Mouse (Mus musculus) gastrocnemius, postnatal 36 days (tissue): ENCODE results near the gene Edrf1. TPM values are rescaled to one million over a fixed set of nuclear protein-coding genes. Genes with fewer than 3 reads are reported as not detected.
A peak's percentile ranks its signal among the peaks of the same experiment; 100 is the strongest.

Experiments used
- DNase-seq, 2 experiments: peaks; one replicate each; pipeline ENCODE4 v3.0.0; 2022
- intact Hi-C: fragments of 180-260 bp; cut with DNase I; formaldehyde crosslinking; loops from one replicate; pipeline ENCODE4 v1.15.1; 2025
- long read RNA-seq, 2 experiments: library from polyadenylated mRNA; stranded (forward); transcript quantifications; one replicate each; pipeline ENCODE4 v2.0.0; 2021
- total RNA-seq, 2 experiments: library from RNA; stranded (reverse); gene quantifications; 2 replicates each; pipeline ENCODE4 v1.2.3; 2021

Edrf1 gene
- 1 to 10 TPM; 7.0 to 8.1 TPM for total RNA-seq
- long read RNA-seq, experiment 1, full-length matches to known transcripts = 2 of 3 reads
- long read RNA-seq, experiment 1, partial matches to known transcripts = 0 of 3 reads
- long read RNA-seq, experiment 1, other reads (novel, unspliced or antisense) = 1 of 3 reads
- long read RNA-seq, experiment 2, full-length matches to known transcripts = 1 of 3 reads
- long read RNA-seq, experiment 2, partial matches to known transcripts = 1 of 3 reads
- long read RNA-seq, experiment 2, other reads (novel, unspliced or antisense) = 1 of 3 reads

DNA sequence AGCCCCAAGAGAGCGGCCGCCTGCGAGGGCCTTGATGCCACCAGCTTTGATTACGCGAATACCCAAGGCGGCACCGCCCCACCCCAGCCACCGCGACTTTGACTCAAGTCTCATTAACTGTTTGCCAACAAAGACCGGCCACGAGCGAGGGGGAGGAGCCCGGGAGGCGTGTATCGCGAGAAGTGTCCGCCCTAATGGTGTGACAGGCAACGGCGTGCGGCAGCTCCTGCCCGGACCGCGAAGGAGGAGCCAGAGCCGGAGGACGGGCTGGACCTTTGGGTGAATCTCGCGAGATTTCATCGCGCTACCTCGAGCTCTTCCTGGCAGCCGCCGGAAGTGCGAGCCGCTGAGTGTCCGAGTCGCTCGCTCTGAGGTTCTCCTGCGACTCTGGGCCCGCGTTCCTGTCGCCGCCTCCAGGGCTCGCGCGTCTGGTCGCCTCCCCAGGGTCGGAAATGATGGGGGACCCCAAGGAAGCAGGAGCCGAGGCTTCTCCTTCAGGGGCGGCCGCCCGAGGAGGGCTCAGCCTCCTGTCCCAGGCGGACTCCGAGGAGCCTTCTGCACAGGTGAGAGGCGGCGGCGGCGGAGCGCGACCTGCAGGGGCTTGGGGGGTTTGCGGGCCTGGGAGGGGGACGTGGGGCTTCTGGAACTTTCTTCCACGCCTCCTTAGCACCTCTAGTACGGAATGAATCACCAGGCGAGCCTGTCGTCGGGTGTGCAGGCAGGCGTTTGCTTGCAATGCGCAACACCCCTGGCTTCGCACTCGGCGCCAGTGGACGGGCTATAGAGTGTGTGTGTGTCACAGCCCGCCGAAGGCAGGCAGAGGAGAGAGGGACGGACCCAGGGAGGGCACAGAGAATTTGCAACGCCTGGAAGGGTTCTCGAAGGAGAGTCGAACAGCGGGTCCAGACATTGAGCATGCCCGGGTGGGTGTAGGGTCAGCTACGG is at the start of gene Edrf1:
TSS of gene Edrf1 (plus strand) at position 183 of the 945 bp plus-strand sequence.
- intact Hi-C loops = loop anchor here (10.0 kb wide), 1 partner anchor 603 kb away; no protein-coding TSS in a partner anchor
- peak; percentile 96 to 97 for DNase-seq

DNA sequence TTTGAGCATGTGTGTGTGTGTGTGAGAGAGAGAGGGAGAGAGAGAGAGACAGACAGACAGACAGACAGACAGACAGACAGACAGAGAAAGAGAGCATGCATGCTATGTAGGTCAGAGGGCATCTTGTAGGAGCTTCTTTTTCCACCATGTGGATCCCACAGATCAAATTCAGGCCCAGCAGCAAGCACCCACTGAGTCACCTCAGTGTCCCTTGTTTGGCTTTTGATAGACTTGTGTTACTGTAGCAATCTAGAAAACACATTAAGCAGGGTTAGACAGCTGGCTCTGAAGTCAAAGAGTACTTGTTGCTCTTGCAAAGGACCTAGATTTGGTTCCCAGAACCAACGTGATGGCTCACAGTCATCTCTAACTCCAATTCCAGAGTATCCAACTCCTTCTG is 45.6 kb upstream of the Edrf1 start:
- DNase-seq = no peak
- intact Hi-C loops = no loop called here

GRCm38 (mm10) chr7:133600558-133600957 is 36.8 kb upstream of the Edrf1 start:
- intact Hi-C loops = no loop called here

DNA sequence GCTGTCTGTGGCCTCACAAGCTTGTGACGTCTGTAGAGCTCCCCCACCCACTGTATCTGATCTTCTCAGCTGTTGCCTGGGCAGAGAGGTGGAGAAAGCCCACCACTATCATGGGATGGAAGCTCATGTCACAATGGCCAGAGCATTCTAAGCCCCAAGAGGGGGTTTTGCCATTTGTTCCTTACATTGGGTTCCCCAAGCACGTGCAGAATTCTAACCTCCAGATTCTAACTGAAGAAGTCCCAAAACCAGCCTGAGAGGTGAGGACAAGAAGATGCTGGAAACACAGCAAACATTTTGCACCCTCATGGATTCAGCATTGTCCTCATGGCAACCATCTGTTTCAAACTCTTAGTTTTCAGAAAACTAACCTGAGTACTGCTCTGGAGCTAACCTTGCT is 35.3 kb upstream of the Edrf1 start, which contains the start of gene Tex36:
TSS of gene Tex36 (minus strand) at position 101 of the 400 bp plus-strand sequence.
- intact Hi-C loops = no loop called here

More at GRCm38 (mm10) chr7:133600558-133600957, 36.8 kb upstream of the Edrf1 start:
- DNase-seq = no peak

GRCm38 (mm10) chr7:133603156-133603555 is 34.2 kb upstream of the Edrf1 start:
- intact Hi-C loops = no loop called here
- DNase-seq = no peak

More for the DNA sequence above, 35.3 kb upstream of the Edrf1 start, which contains the start of gene Tex36:
- no peak for DNase-seq

DNA sequence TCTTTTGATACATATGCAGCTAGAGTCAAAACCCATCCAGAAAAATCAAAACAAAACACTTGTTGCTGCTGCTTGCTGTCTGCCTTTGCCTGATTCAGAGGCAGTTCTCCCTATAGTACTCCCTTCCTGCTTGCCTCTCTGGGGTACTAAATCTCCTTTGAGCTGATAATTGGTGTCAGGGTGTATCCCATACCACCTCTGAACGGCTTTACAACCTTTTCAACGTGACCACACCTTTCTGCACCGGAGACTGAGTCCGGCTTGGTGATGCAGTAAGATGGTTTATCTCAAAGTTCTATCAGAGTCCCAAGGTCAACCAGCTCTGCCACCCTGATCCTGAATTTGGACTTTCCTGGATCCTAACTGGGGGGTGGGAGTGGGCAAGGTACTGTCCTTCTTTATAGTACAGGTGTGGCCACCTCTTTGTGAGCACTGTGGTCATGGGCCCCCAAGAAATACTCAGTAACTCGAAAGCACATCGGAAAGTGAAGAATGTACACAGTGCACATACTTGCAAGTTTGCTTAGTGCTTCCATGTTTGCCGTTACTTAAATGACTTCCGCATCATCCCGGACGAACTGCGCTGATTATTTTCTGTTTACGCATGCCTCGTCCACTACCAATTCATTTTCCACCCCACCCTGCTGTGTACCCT is 32.8 kb upstream of the Edrf1 start:
- DNase-seq = no peak
- intact Hi-C loops = no loop called here

DNA sequence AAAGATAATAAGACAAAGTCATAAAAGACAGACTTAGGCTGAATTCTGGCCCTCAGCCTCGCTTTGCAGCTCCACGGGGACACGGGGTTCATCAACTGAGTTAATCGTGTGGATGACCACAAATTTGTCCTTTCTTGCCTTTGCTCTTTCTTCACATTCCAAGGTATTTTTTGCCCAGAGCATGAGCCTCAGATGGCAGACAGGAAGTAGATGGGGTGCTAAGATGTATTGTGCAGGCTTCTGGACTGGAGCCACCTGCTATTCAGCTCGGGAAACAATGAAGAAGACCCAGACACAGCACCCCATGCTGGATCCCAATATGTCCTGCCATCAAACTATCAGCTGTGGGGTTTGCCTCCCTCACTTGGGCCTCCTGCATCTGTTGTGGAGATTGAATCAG is 30.0 kb upstream of the Edrf1 start:
- DNase-seq = no peak
- intact Hi-C loops = no loop called here

GRCm38 (mm10) chr7:133607883-133608575 is 29.3 kb upstream of the Edrf1 start:
- DNase-seq = no peak
- intact Hi-C loops = no loop called here

GRCm38 (mm10) chr7:133608631-133609340 is 28.6 kb upstream of the Edrf1 start:
- no peak for DNase-seq
- intact Hi-C loops = no loop called here

GRCm38 (mm10) chr7:133609585-133609984 is 27.8 kb upstream of the Edrf1 start:
- DNase-seq = no peak
- intact Hi-C loops = no loop called here

- no peak for DNase-seq
- intact Hi-C loops = no loop called here
These were observed 24.4 kb upstream of the Edrf1 start for GRCm38 (mm10) chr7:133612981-133613380.

GRCm38 (mm10) chr7:133620721-133621120 is 16.6 kb upstream of the Edrf1 start:
- intact Hi-C loops = no loop called here
- no peak for DNase-seq

- intact Hi-C loops = no loop called here
- no peak for DNase-seq
These were observed 14.1 kb upstream of the Edrf1 start for GRCm38 (mm10) chr7:133623226-133623625.

DNA sequence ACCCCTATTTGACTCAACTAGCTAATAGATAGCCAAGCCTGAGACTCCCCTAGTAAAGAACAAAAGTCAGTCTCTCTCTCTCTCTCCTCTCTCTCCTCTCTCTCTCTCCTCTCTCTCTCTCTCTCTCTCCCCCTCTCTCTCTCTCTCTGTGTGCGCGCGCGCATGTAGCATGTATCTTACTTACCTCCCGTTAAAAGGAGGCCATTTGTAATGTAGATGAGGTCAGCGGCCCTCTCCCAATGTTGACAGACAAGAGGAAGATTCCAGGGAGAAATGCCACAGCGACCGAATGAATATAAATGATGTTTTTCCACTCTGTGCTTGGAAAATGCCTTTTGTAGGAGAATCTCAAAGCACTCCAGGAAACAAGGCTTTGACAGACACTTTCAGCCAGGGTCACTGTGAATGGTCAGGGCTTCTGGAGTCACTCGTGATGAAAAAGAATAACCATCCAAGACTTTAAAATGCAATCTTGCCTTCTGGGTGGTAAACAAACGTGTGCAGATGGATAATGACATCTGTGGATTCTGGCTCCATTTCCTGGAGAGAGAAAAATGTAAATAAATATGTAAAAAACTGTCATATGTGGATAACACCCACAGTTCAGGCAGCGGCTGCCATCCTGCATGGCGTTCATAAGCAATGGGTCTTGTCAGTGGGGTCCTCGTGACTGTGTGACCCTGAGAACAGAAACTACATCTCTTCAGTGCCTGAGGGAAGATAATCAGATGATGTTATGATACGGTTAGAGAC is 10.0 kb upstream of the Edrf1 start:
- intact Hi-C loops = no loop called here
- DNase-seq = no peak

GRCm38 (mm10) chr7:133630821-133631220 is 6.5 kb upstream of the Edrf1 start:
- intact Hi-C loops = loop anchor here (10.0 kb wide), 1 partner anchor 596 kb away; no protein-coding TSS in a partner anchor
- no peak for DNase-seq

- DNase-seq = peak; percentile 21 to 27
- intact Hi-C loops = loop anchor here (10.0 kb wide), 1 partner anchor 598 kb away; no protein-coding TSS in a partner anchor
These were observed 4.9 kb upstream of the Edrf1 start for GRCm38 (mm10) chr7:133632476-133632875.

DNA sequence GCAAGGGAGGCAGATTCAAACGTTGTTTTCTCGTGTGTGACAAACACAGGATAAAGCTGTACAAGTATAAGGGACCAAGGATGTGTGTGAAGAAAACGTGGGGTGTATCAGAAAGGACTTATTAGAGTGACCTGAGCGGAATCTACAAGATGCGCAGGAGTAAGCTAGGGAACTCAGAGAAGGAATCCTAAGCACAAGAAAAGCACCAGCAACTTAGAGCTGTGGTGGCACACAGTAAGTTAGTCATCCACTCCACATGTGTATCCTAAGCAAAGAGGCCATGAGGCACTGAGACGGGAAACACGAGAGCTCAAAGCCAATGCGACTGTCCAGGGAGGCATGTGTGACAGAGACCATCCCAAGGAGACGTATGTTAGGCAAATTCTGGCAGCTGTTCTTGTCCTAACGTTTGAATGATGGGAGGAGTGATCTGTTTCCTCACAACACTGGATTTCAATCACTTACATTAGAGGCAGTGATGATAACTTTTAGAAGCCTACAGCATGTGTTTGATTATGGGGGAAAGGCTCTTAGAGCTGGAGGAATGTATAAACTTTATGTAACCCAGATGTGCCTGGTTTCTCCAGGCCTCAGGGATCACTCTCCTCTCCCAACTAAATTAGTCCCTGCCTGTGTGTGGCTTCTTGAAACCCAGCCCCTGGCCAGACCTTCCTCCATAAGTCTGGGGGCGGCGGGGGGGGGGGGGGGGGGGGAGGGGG is 2.3 kb upstream of the Edrf1 start:
- no peak for DNase-seq
- intact Hi-C loops = loop anchor here (10.0 kb wide), 1 partner anchor 600 kb away; no protein-coding TSS in a partner anchor
